Mouse (Mus musculus): Measurements from ENCODE around the gene Vwce. TPM values are rescaled to one million over a fixed set of nuclear protein-coding genes. Genes with fewer than 3 reads are reported as not detected.

Gene Vwce
- polyA plus RNA-seq, 1 experiment = 0.20 TPM

- WGBS = 94% methylated on average over 2 of the region's 2 CpGs
- no peaks in the 10 kb centered on the region for H3K27me3 ChIP-seq (ENCODE audit: control insufficient read depth, insufficient read depth, low read length)
- H3K4me3 ChIP-seq (replicated peaks; ENCODE audit: insufficient read depth, low read depth, low read length) = no peak overlapping the region
- peaks cover 6% of the 10 kb centered on the region; the same call in 1 of the 2 replicates for H3K4me1 ChIP-seq (ENCODE audit: control insufficient read depth, insufficient read depth, low read length)
- no peak overlapping the region for H3K27ac ChIP-seq (ENCODE audit: insufficient read depth, low read length)
- DNase-seq = no peak
- TF ChIP-seq POLR2A (IDR thresholded peaks at IDR 0.05; ENCODE audit: borderline replicate concordance, insufficient read depth, low read length) = no peak
These were observed 34.4 kb upstream of the Vwce start for GRCm38 (mm10) chr19:10599648-10600047.

- no peak for TF ChIP-seq POLR2A (IDR thresholded peaks at IDR 0.05; ENCODE audit: borderline replicate concordance, insufficient read depth, low read length)
- no peak for TF ChIP-seq CTCF (IDR thresholded peaks at IDR 0.05; ENCODE audit: borderline replicate concordance, insufficient read depth, low read depth, low read length)
These were observed 31.7 kb upstream of the Vwce start for GRCm38 (mm10) chr19:10602247-10602769.

GRCm38 (mm10) chr19:10602787-10603186 lies 31.2 kb upstream of the Vwce start:
- TF ChIP-seq CTCF (IDR thresholded peaks at IDR 0.05; ENCODE audit: borderline replicate concordance, insufficient read depth, low read depth, low read length) (peak; percentile 85), POLR2A (IDR thresholded peaks at IDR 0.05; ENCODE audit: borderline replicate concordance, insufficient read depth, low read length) (peak; percentile 60; the same call in 1 of the 2 replicates)
- Histone ChIP-seq H3K4me3 (replicated peaks; ENCODE audit: insufficient read depth, low read depth, low read length) (peak overlapping the region; percentile 52), H3K27ac (ENCODE audit: insufficient read depth, low read length) (peak overlapping the region; percentile 13), H3K27me3 (ENCODE audit: control insufficient read depth, insufficient read depth, low read length) (no peaks in the 10 kb centered on the region), H3K4me1 (ENCODE audit: control insufficient read depth, insufficient read depth, low read length) (peaks cover 8% of the 10 kb centered on the region; the same call in 1 of the 2 replicates)
- DNase-seq = peak; percentile 86 to 90
- 2% methylated on average over 9 of the region's 9 CpGs for WGBS

More at GRCm38 (mm10) chr19:10602247-10602769, 31.7 kb upstream of the Vwce start:
- Histone ChIP-seq H3K4me3 (replicated peaks; ENCODE audit: insufficient read depth, low read depth, low read length) (peak overlapping the region; percentile 52), H3K27me3 (ENCODE audit: control insufficient read depth, insufficient read depth, low read length) (no peaks in the 10 kb centered on the region), H3K27ac (ENCODE audit: insufficient read depth, low read length) (peak overlapping the region; percentile 13), H3K4me1 (ENCODE audit: control insufficient read depth, insufficient read depth, low read length) (peaks cover 8% of the 10 kb centered on the region; the same call in 1 of the 2 replicates)
- WGBS = 2% methylated on average over 6 of the region's 6 CpGs
- DNase-seq = no peak

GRCm38 (mm10) chr19:10603660-10604523 lies 30.1 kb upstream of the Vwce start:
- H3K27me3 ChIP-seq (ENCODE audit: control insufficient read depth, insufficient read depth, low read length) = no peaks in the 10 kb centered on the region
- TF ChIP-seq POLR2A (IDR thresholded peaks at IDR 0.05; ENCODE audit: borderline replicate concordance, insufficient read depth, low read length) = no peak
- no peak for TF ChIP-seq CTCF (IDR thresholded peaks at IDR 0.05; ENCODE audit: borderline replicate concordance, insufficient read depth, low read depth, low read length)
- H3K4me3 ChIP-seq (replicated peaks; ENCODE audit: insufficient read depth, low read depth, low read length) = no peak overlapping the region
- peak overlapping the region; percentile 12; the same call in 1 of the 2 replicates for H3K27ac ChIP-seq (ENCODE audit: insufficient read depth, low read length)
- 84% methylated on average over 18 of the region's 18 CpGs for WGBS
- peaks cover 8% of the 10 kb centered on the region; the same call in 1 of the 2 replicates for H3K4me1 ChIP-seq (ENCODE audit: control insufficient read depth, insufficient read depth, low read length)
- DNase-seq = peak; percentile 17 to 25

- WGBS = 57% methylated on average over 3 of the region's 3 CpGs
- H3K4me3 ChIP-seq (replicated peaks; ENCODE audit: insufficient read depth, low read depth, low read length) = peak overlapping the region; percentile 86
These were observed 29.5 kb upstream of the Vwce start for GRCm38 (mm10) chr19:10604534-10604933.

GRCm38 (mm10) chr19:10605293-10605900 lies 28.6 kb upstream of the Vwce start, which contains the start of the genes Ddb1 and Tkfc:
Ddb1 (plus strand) TSS chr19:10605327.
Tkfc (minus strand) TSS chr19:10605654.
- TF ChIP-seq CTCF (IDR thresholded peaks at IDR 0.05; ENCODE audit: borderline replicate concordance, insufficient read depth, low read depth, low read length) (peak; percentile 35; the same call in 1 of the 2 replicates), POLR2A (IDR thresholded peaks at IDR 0.05; ENCODE audit: borderline replicate concordance, insufficient read depth, low read length) (peak; percentile 96)
- H3K4me1 ChIP-seq (ENCODE audit: control insufficient read depth, insufficient read depth, low read length) = peaks cover 8% of the 10 kb centered on the region; the same call in 1 of the 2 replicates
- under 1% methylated on average over 49 of the region's 49 CpGs for WGBS
- H3K27me3 ChIP-seq (ENCODE audit: control insufficient read depth, insufficient read depth, low read length) = no peaks in the 10 kb centered on the region
- peak within 1 kb of the TSS; percentile 86 for H3K4me3 ChIP-seq (replicated peaks; ENCODE audit: insufficient read depth, low read depth, low read length)
- H3K27ac ChIP-seq (ENCODE audit: insufficient read depth, low read length) = peak within 1 kb of the TSS; percentile 83
- DNase-seq = peak; percentile 99

More at GRCm38 (mm10) chr19:10604534-10604933, 29.5 kb upstream of the Vwce start:
- H3K27ac ChIP-seq (ENCODE audit: insufficient read depth, low read length) = peak overlapping the region; percentile 83
- peaks cover 8% of the 10 kb centered on the region; the same call in 1 of the 2 replicates for H3K4me1 ChIP-seq (ENCODE audit: control insufficient read depth, insufficient read depth, low read length)
- H3K27me3 ChIP-seq (ENCODE audit: control insufficient read depth, insufficient read depth, low read length) = no peaks in the 10 kb centered on the region
- TF ChIP-seq POLR2A (IDR thresholded peaks at IDR 0.05; ENCODE audit: borderline replicate concordance, insufficient read depth, low read length) (no peak), CTCF (IDR thresholded peaks at IDR 0.05; ENCODE audit: borderline replicate concordance, insufficient read depth, low read depth, low read length) (no peak)
- DNase-seq = no peak

GRCm38 (mm10) chr19:10605901-10606622 lies 28.0 kb upstream of the Vwce start:
- Histone ChIP-seq H3K4me3 (replicated peaks; ENCODE audit: insufficient read depth, low read depth, low read length) (peak overlapping the region; percentile 82), H3K27ac (ENCODE audit: insufficient read depth, low read length) (peak overlapping the region; percentile 11; the same call in 1 of the 2 replicates), H3K27me3 (ENCODE audit: control insufficient read depth, insufficient read depth, low read length) (no peaks in the 10 kb centered on the region), H3K4me1 (ENCODE audit: control insufficient read depth, insufficient read depth, low read length) (peaks cover 8% of the 10 kb centered on the region; the same call in 1 of the 2 replicates)
- DNase-seq = no peak
- WGBS = 8% methylated on average over 20 of the region's 20 CpGs
- TF ChIP-seq CTCF (IDR thresholded peaks at IDR 0.05; ENCODE audit: borderline replicate concordance, insufficient read depth, low read depth, low read length) (no peak), POLR2A (IDR thresholded peaks at IDR 0.05; ENCODE audit: borderline replicate concordance, insufficient read depth, low read length) (no peak)
